8 mouse cellular contexts compared by ENCODE assay signal in the genomic region with DNA sequence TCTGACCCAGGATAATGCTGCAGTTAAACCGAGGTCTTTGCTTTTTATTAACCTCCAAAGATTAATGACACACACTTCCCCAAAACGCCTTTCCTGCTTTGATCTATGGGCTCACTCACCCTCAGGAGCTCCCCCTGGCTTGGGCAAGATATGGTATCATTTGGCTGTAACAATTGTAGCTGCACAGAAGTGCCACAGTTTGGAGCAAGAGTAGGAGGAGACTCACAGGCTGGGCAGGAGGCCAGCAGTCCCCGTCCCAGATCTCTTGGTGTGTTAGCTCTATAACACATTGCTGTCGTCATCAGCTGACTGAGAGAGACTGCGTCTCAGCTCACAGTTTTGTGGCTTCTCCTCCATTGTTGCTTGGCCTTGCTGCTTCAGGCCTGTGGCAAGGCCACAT. TPM values are rescaled to one million over a fixed set of nuclear protein-coding genes. Genes with fewer than 3 reads are reported as not detected.
DNase-seq lines count a peak whose midpoint lies in the region; ATAC-seq and TF ChIP-seq lines count a peak whose summit lies in the region.

No protein-coding gene starts in this region.

- H3K4me2 ChIP-seq in midbrain, embryonic 16.5 days (ENCODE audit: low read length), result no peak overlapping the region
- no peak overlapping the region for H3K4me2 ChIP-seq in hindbrain, postnatal 0 days (ENCODE audit: low read depth, low read length)
- no peak overlapping the region for H3K4me2 ChIP-seq in limb, embryonic 12.5 days
- H3K4me2 ChIP-seq in midbrain, embryonic 15.5 days, result no peak overlapping the region

- no peak overlapping the region for H3K4me3 ChIP-seq in midbrain, embryonic 10.5 days
- no peak overlapping the region for H3K4me3 ChIP-seq in midbrain, embryonic 16.5 days (ENCODE audit: low read depth, low read length)
- no peak overlapping the region for H3K4me3 ChIP-seq in hindbrain, postnatal 0 days (ENCODE audit: low read length)
- no peak overlapping the region for H3K4me3 ChIP-seq in limb, embryonic 12.5 days (replicated peaks)
- H3K4me3 ChIP-seq in midbrain, embryonic 15.5 days, result no peak overlapping the region

- WGBS in midbrain, embryonic 10.5 days, result 43% methylated on average over 5 of the region's 5 CpGs
- 17% methylated on average over 5 of the region's 5 CpGs for WGBS in midbrain, embryonic 16.5 days
- 17% methylated on average over 5 of the region's 5 CpGs for WGBS in hindbrain, postnatal 0 days
- whole genome bisulfite sequencing in limb, embryonic 12.5 days, result 21% methylated on average over 5 of the region's 5 CpGs
- 13% methylated on average over 5 of the region's 5 CpGs for WGBS in midbrain, embryonic 15.5 days

- ATAC-seq in midbrain, embryonic 16.5 days, result no peak
- no peak for ATAC-seq in hindbrain, postnatal 0 days
- ATAC-seq in limb, embryonic 12.5 days (ENCODE audit: insufficient number of reproducible peaks, insufficient read depth, low FRiP score, low TSS enrichment, low read depth), result no peak
- no peak for ATAC-seq in midbrain, embryonic 15.5 days (replicated peaks)

- no peaks in the 10 kb centered on the region for H3K9me3 ChIP-seq in midbrain, embryonic 10.5 days (replicated peaks)
- no peaks in the 10 kb centered on the region for H3K9me3 ChIP-seq in midbrain, embryonic 16.5 days (replicated peaks; ENCODE audit: control insufficient read depth, low read length, poor library complexity, severe bottlenecking)
- H3K9me3 ChIP-seq in hindbrain, postnatal 0 days (ENCODE audit: low read length), result no peaks in the 10 kb centered on the region
- H3K9me3 ChIP-seq in limb, embryonic 12.5 days, result no peaks in the 10 kb centered on the region
- H3K9me3 ChIP-seq in midbrain, embryonic 15.5 days, result no peaks in the 10 kb centered on the region

- peak; percentile 24; the same call in 1 of the 2 replicates for TF ChIP-seq CTCF in hindbrain, postnatal 0 days (IDR thresholded peaks at IDR 0.05; ENCODE audit: low read depth)

- H3K27me3 ChIP-seq in midbrain, embryonic 10.5 days (ENCODE audit: low read depth, poor library complexity, severe bottlenecking), result peaks cover 38% of the 10 kb centered on the region
- H3K27me3 ChIP-seq in midbrain, embryonic 16.5 days (ENCODE audit: control insufficient read depth, insufficient read depth, low read depth, low read length), result no peaks in the 10 kb centered on the region
- H3K27me3 ChIP-seq in hindbrain, postnatal 0 days (ENCODE audit: insufficient read depth, low read length), result no peaks in the 10 kb centered on the region
- peaks cover 24% of the 10 kb centered on the region for H3K27me3 ChIP-seq in limb, embryonic 12.5 days
- no peaks in the 10 kb centered on the region for H3K27me3 ChIP-seq in midbrain, embryonic 15.5 days (replicated peaks)

- intact Hi-C loops in gastrocnemius, postnatal 14 days (cut with DNase I; ENCODE audit: low total_unique reads), result no loop called here

- DNase-seq in midbrain, embryonic 10.5 days (ENCODE audit: low spot score), result no peak
- peak; percentile 78 to 81 for DNase-seq in cerebellum, postnatal 10 days
- DNase-seq in hindbrain, postnatal 0 days (ENCODE audit: low spot score), result peak; percentile 77
- DNase-seq in gastrocnemius, adult 18-20 months (ENCODE audit: low spot score), result no peak
- DNase-seq in gastrocnemius, postnatal 14 days, result no peak

- H3K27ac ChIP-seq in midbrain, embryonic 10.5 days (replicated peaks), result peak overlapping the region; percentile 97
- no peak overlapping the region; the same call in 1 of the 2 replicates for H3K27ac ChIP-seq in midbrain, embryonic 16.5 days (ENCODE audit: low read length)
- H3K27ac ChIP-seq in hindbrain, postnatal 0 days, result peak overlapping the region; percentile 36; the same call in 1 of the 2 replicates
- H3K27ac ChIP-seq in limb, embryonic 12.5 days, result peak overlapping the region; percentile 45
- H3K27ac ChIP-seq in midbrain, embryonic 15.5 days, result peak overlapping the region; percentile 62

- H3K9ac ChIP-seq in midbrain, embryonic 16.5 days (ENCODE audit: low read depth, low read length), result no peak overlapping the region
- no peak overlapping the region for H3K9ac ChIP-seq in hindbrain, postnatal 0 days (replicated peaks; ENCODE audit: low read length)
- no peak overlapping the region for H3K9ac ChIP-seq in limb, embryonic 12.5 days (replicated peaks)
- H3K9ac ChIP-seq in midbrain, embryonic 15.5 days, result no peak overlapping the region

- no peaks in the 10 kb centered on the region for H3K36me3 ChIP-seq in midbrain, embryonic 10.5 days
- no peaks in the 10 kb centered on the region for H3K36me3 ChIP-seq in midbrain, embryonic 16.5 days (ENCODE audit: control insufficient read depth, insufficient read depth, low read length)
- H3K36me3 ChIP-seq in hindbrain, postnatal 0 days (ENCODE audit: insufficient read depth, low read length), result no peaks in the 10 kb centered on the region
- H3K36me3 ChIP-seq in limb, embryonic 12.5 days, result no peaks in the 10 kb centered on the region
- H3K36me3 ChIP-seq in midbrain, embryonic 15.5 days (replicated peaks), result no peaks in the 10 kb centered on the region

- H3K4me1 ChIP-seq in midbrain, embryonic 10.5 days, result peaks cover 98% of the 10 kb centered on the region
- peaks cover 44% of the 10 kb centered on the region for H3K4me1 ChIP-seq in midbrain, embryonic 16.5 days (ENCODE audit: control insufficient read depth, insufficient read depth, low read length)
- peaks cover 51% of the 10 kb centered on the region for H3K4me1 ChIP-seq in hindbrain, postnatal 0 days (ENCODE audit: insufficient read depth, low read length)
- H3K4me1 ChIP-seq in limb, embryonic 12.5 days (replicated peaks), result peaks cover 53% of the 10 kb centered on the region
- peaks cover 58% of the 10 kb centered on the region for H3K4me1 ChIP-seq in midbrain, embryonic 15.5 days

RNA-seq across cellular contexts. Expression of a gene that starts 35.1 kb away (rescaled TPM):
- 0.10 and 0.24 TPM in 2 replicates for polyA plus RNA-seq in midbrain, embryonic 10.5 days (2016; fragmentation: Nextera tagmentation; extraction: Ambion mirVana)
- polyA plus RNA-seq in midbrain, embryonic 16.5 days (2015; fragmentation: Nextera tagmentation; extraction: Ambion mirVana), result 0.14 and 0.29 TPM in 2 replicates
- 0.47 and 1.1 TPM in 2 replicates for total RNA-seq in hindbrain, postnatal 0 days (2014; rRNA removed)
- polyA plus RNA-seq in hindbrain, postnatal 0 days (2015; fragmentation: Nextera tagmentation; extraction: Ambion mirVana), result 0.10 TPM in 2 replicates
- 0.18 and 0.32 TPM in 2 replicates for polyA plus RNA-seq in limb, embryonic 12.5 days (2016; fragmentation: Nextera tagmentation; extraction: Ambion mirVana)
- 0.28 and 0.34 TPM in 2 replicates for polyA plus RNA-seq in midbrain, embryonic 15.5 days (2015; fragmentation: Nextera tagmentation; extraction: Ambion mirVana)
- total RNA-seq in gastrocnemius, adult 18-20 months (2021), result not detected
- total RNA-seq in gastrocnemius, postnatal 14 days (2021), result under 1 TPM; 0.06 to 0.18 TPM

Comparison
In these comparisons a context has a peak if more than half of its experiments do, and no peak if none do; other contexts are left out.
1. DNase-seq: peak in cerebellum, postnatal 10 days (2 of 2) and hindbrain, postnatal 0 days (single experiment); none in midbrain, embryonic 10.5 days (single experiment), gastrocnemius, adult 18-20 months (single experiment) and gastrocnemius, postnatal 14 days (single experiment).